Mouse (Mus musculus): Measurements from ENCODE around the gene Pycard.
"Not testable (repeated sequence)": the region's sequence is repeated elsewhere in the genome, so short reads cannot be mapped to it uniquely, and the experiment has no call there.

Pycard gene

GRCm38 (mm10) chr7:128003688-128004087 lies 10.0 kb upstream of the Pycard start, which contains the start of gene Trim72:
Gene Trim72, plus strand, starts transcription at chr7:128003949.
- DNase-seq (ENCODE audit: low read depth, low spot score) = no peak

- DNase-seq (ENCODE audit: low read depth, low spot score) = no peak
Measured at GRCm38 (mm10) chr7:128003098-128003497, 9.4 kb upstream of the Pycard start.

- no peak for DNase-seq (ENCODE audit: low read depth, low spot score)
Measured at GRCm38 (mm10) chr7:128000068-128000950, 6.6 kb upstream of the Pycard start.

GRCm38 (mm10) chr7:127999436-127999835 lies 5.8 kb upstream of the Pycard start:
- no peak for DNase-seq (ENCODE audit: low read depth, low spot score)

GRCm38 (mm10) chr7:127992488-127993340 lies 953 bp downstream of the Pycard start:
- DNase-seq (ENCODE audit: low read depth, low spot score) = no peak

GRCm38 (mm10) chr7:127991643-127992487 lies 1.8 kb downstream of the Pycard start:
- DNase-seq (ENCODE audit: low read depth, low spot score) = peak; percentile 37

- no peak for DNase-seq (ENCODE audit: low read depth, low spot score)
Measured at GRCm38 (mm10) chr7:127988904-127989303, 4.8 kb downstream of the Pycard start.

- no peak for DNase-seq (ENCODE audit: low read depth, low spot score)
Measured at GRCm38 (mm10) chr7:127980606-127981005, 13.1 kb downstream of the Pycard start.

- no peak for DNase-seq (ENCODE audit: low read depth, low spot score)
Measured at GRCm38 (mm10) chr7:127978856-127979255, 14.8 kb downstream of the Pycard start.

- no peak for DNase-seq (ENCODE audit: low read depth, low spot score)
Measured at GRCm38 (mm10) chr7:127974413-127974930, 19.2 kb downstream of the Pycard start.

- DNase-seq (ENCODE audit: low read depth, low spot score) = peak; percentile 70
Measured at GRCm38 (mm10) chr7:127967922-127968828, 25.5 kb downstream of the Pycard start.

GRCm38 (mm10) chr7:127967004-127967921 lies 26.4 kb downstream of the Pycard start, which contains the start of gene Fus:
Gene Fus, plus strand, starts transcription at chr7:127967457.
- peak; percentile 91 for DNase-seq (ENCODE audit: low read depth, low spot score)

GRCm38 (mm10) chr7:127966371-127966918 lies 27.2 kb downstream of the Pycard start:
- peak; percentile 6 for DNase-seq (ENCODE audit: low read depth, low spot score)

- no peak for DNase-seq (ENCODE audit: low read depth, low spot score)
Measured at GRCm38 (mm10) chr7:127959364-127959763, 34.3 kb downstream of the Pycard start.

- no peak for DNase-seq (ENCODE audit: low read depth, low spot score)
Measured at GRCm38 (mm10) chr7:127952864-127953581, 40.6 kb downstream of the Pycard start.

- no peak for DNase-seq (ENCODE audit: low read depth, low spot score)
Measured at GRCm38 (mm10) chr7:127946470-127947023, 47.1 kb downstream of the Pycard start, which contains the start of gene Prss36. Gene Prss36, minus strand, starts transcription at chr7:127946725.

GRCm38 (mm10) chr7:127944614-127945013 lies 49.1 kb downstream of the Pycard start:
- no peak for DNase-seq (ENCODE audit: low read depth, low spot score)

- DNase-seq (ENCODE audit: low read depth, low spot score) = not testable (repeated sequence)
Measured at GRCm38 (mm10) chr7:127942097-127942496, 51.6 kb downstream of the Pycard start.

Data from retina, postnatal 7 days (tissue).